Mouse (Mus musculus): ENCODE measurements around the gene Olfr1099. TPM values are rescaled to one million over a fixed set of nuclear protein-coding genes. Genes with fewer than 3 reads are reported as not detected.

The Olfr1099 gene
- not detected in 2 replicates for polyA plus RNA-seq (2015; fragmentation: Nextera tagmentation; extraction: Ambion mirVana)

DNA sequence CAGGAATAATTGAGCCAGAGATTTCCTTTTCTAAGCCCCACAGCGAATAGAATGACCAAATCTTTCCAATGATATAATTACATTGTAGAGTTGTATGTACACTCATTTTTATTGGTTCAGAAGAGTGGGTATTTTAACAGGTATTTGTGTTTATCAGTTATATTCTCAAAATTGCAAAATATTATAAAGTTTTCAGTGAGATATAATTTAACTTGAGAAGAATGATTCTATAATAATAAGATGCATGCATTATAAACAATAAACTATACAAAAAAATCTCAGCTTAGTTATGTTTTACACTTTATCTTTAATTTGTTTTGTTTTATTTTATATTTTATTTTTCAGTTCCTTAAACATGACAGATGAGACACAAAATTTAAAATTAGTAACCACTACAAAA is at the start of gene Olfr1099:
Gene Olfr1099 (minus strand): TSS at position 101 of the 400 bp plus-strand sequence.
- no peak for ATAC-seq (replicated peaks)
- Histone ChIP-seq H3K36me3 (replicated peaks) (no peaks in the 10 kb centered on the region), H3K4me1 (no peaks in the 10 kb centered on the region), H3K4me2 (no peak within 1 kb of the TSS), H3K9me3 (no peaks in the 10 kb centered on the region), H3K27ac (no peak within 1 kb of the TSS), H3K9ac (no peak within 1 kb of the TSS), H3K27me3 (replicated peaks) (no peaks in the 10 kb centered on the region), H3K4me3 (no peak within 1 kb of the TSS)
- WGBS = 77% methylated on average over 1 of the region's 1 CpGs

DNA sequence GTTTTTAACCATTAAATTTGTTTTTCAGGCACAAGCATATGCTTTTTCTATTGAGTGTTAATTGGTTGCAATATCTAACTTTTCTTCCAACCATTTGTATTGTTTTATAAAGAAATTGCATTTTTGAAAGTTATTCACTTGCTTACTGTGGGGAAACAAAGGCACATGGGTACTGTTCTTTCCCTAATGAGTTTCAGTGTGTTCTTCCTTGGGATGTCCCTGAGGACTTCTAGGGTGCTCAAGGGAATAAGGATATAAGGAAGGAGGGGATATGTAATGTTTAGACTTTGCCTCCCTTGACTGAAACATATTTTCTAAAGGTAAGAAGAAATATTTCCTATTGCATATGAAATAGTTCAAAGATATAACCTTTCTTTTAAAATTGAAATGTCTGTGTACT is 37.6 kb upstream of the Olfr1099 start, which contains the start of gene Olfr1102:
Gene Olfr1102 (plus strand): TSS at position 301 of the 400 bp plus-strand sequence.
- Histone ChIP-seq H3K4me3 (no peak within 1 kb of the TSS), H3K36me3 (replicated peaks) (no peaks in the 10 kb centered on the region), H3K4me1 (no peaks in the 10 kb centered on the region), H3K27ac (no peak within 1 kb of the TSS), H3K27me3 (replicated peaks) (no peaks in the 10 kb centered on the region), H3K4me2 (no peak within 1 kb of the TSS), H3K9ac (no peak within 1 kb of the TSS), H3K9me3 (no peaks in the 10 kb centered on the region)
- no peak for ATAC-seq (replicated peaks)

DNA sequence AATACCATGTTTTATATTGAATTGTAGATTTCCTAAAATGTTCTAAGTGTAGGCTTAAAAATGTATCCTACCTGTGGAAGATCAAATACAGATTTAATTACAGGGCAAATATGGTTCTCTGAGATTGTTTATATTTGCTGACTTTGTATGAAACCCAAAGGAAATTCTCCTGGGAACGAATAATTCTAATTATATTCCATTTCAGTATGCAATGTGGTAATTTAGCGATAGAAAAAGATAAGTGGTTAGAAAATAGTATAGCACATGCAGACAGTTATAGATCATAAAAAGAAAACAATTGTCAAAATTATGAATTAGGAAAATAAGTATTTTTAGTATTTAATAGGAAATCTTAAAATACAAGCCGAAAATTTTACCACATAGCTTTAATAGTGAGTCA is 30.6 kb upstream of the Olfr1099 start, which contains the start of gene Olfr1101:
Gene Olfr1101 (minus strand): TSS at position 101 of the 400 bp plus-strand sequence.
- Histone ChIP-seq H3K36me3 (replicated peaks) (no peaks in the 10 kb centered on the region), H3K4me2 (no peak within 1 kb of the TSS)

DNA sequence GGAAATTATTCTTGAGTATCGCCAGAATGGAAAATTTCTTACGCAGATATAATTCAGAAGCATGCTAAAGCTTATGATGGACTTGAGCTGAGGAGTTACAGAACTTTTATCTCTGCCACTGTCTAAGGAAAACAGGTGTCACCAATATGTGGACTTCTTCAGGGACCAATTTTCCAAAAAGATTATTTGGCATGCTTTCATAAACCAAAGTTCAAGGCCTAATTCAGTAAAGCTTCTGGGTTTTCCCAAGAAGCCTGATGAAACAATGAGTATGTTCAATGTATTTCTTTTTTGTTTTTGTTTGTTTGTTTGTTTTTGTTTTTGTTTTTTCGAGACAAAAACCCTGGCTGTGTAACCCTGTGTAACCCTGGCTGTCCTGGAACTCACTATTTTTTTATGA is 19.4 kb upstream of the Olfr1099 start, which contains the start of gene Olfr1100:
Gene Olfr1100 (minus strand): TSS at position 101 of the 400 bp plus-strand sequence.
- Histone ChIP-seq H3K9ac (no peak within 1 kb of the TSS), H3K27ac (no peak within 1 kb of the TSS), H3K4me2 (no peak within 1 kb of the TSS), H3K9me3 (no peaks in the 10 kb centered on the region), H3K27me3 (replicated peaks) (no peaks in the 10 kb centered on the region), H3K36me3 (replicated peaks) (no peaks in the 10 kb centered on the region), H3K4me1 (no peaks in the 10 kb centered on the region), H3K4me3 (no peak within 1 kb of the TSS)
- 82% methylated on average over 3 of the region's 3 CpGs for WGBS
- no peak for ATAC-seq (replicated peaks)

More for the DNA sequence above, 30.6 kb upstream of the Olfr1099 start, which contains the start of gene Olfr1101:
- H3K4me1 ChIP-seq = no peaks in the 10 kb centered on the region
- H3K9me3 ChIP-seq = no peaks in the 10 kb centered on the region
- WGBS = 86% methylated on average over 3 of the region's 3 CpGs
- no peak within 1 kb of the TSS for H3K4me3 ChIP-seq
- H3K27ac ChIP-seq = no peak within 1 kb of the TSS
- ATAC-seq (replicated peaks) = no peak
- no peaks in the 10 kb centered on the region for H3K27me3 ChIP-seq (replicated peaks)
- no peak within 1 kb of the TSS for H3K9ac ChIP-seq

DNA sequence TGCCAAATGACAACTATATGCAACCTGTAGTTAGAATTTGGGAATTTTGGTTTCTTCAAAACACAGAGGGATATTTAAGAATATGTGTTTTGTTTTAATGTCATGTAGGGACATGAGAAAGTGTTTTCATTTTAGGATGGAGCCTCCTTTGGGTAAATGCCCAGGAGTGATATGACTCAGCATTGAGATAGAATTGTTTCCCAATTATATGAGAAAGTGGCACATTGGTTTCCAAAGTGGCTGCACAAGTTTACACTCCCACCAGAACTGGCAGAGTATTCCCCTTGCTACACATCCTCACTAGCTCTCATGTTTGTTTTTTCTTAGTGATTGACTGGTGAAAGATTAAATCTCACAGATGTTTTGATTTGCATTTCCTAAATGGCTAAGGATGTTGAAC is 33.9 kb downstream of the Olfr1099 start:
- Histone ChIP-seq H3K9ac (no peak overlapping the region), H3K27ac (no peak overlapping the region), H3K27me3 (replicated peaks) (no peaks in the 10 kb centered on the region), H3K4me1 (no peaks in the 10 kb centered on the region), H3K4me3 (no peak overlapping the region), H3K4me2 (no peak overlapping the region), H3K9me3 (no peaks in the 10 kb centered on the region), H3K36me3 (replicated peaks) (no peaks in the 10 kb centered on the region)
- no peak for ATAC-seq (replicated peaks)

DNA sequence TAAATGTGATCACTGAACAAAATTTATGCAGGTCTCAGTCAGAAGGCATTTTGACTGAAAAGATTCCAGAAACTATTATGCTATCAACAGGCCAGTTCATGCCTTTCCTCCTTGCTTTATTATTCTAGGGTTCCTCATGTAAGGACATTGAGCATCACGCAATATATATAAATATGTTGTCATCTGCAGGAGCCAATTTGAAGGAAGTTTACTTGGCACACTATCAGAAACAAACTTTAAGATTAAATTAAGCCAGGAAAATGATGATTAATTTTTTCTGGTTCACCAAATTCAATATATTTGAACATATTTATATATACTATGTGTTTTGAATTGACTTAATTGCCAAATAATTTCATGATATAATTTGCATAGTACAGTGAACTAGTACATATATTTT is 36.0 kb downstream of the Olfr1099 start, which contains the start of gene Olfr1098:
Gene Olfr1098 (minus strand): TSS at position 101 of the 400 bp plus-strand sequence.
- no peak within 1 kb of the TSS for H3K4me3 ChIP-seq
- H3K27ac ChIP-seq = no peak within 1 kb of the TSS
- H3K36me3 ChIP-seq (replicated peaks) = no peaks in the 10 kb centered on the region
- no peaks in the 10 kb centered on the region for H3K9me3 ChIP-seq
- H3K9ac ChIP-seq = no peak within 1 kb of the TSS
- no peaks in the 10 kb centered on the region for H3K4me1 ChIP-seq
- no peak for ATAC-seq (replicated peaks)
- 79% methylated on average over 1 of the region's 1 CpGs for WGBS
- H3K27me3 ChIP-seq (replicated peaks) = no peaks in the 10 kb centered on the region
- no peak within 1 kb of the TSS for H3K4me2 ChIP-seq

DNA sequence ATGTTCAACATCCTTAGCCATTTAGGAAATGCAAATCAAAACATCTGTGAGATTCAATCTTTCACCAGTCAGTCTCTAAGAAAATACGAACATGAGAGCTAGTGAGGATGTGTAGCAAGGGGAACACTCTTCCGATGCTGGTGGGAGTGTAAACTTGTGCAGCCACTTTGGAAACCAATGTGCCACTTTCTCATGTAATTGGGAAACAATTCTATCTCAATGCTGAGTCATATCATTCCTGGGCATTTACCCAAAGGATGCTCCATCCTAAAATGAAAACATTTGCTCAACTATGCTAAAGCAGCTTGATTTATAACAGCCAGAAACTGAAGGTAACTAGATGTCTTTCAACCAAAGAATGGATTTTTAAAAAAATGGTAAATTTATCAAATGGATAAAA is 54.8 kb downstream of the Olfr1099 start:
- Histone ChIP-seq H3K4me3 (no peak overlapping the region), H3K27me3 (replicated peaks) (no peaks in the 10 kb centered on the region), H3K36me3 (replicated peaks) (no peaks in the 10 kb centered on the region), H3K27ac (no peak overlapping the region), H3K4me1 (no peaks in the 10 kb centered on the region), H3K4me2 (no peak overlapping the region), H3K9me3 (no peaks in the 10 kb centered on the region), H3K9ac (no peak overlapping the region)
- no peak for ATAC-seq (replicated peaks)
- 88% methylated on average over 2 of the region's 2 CpGs for WGBS

Other genes starting within 250 kb of the Olfr1099 start
- gene Olfr1089, start 227.0 kb downstream of the Olfr1099 start, polyA plus RNA-seq (2015; fragmentation: Nextera tagmentation; extraction: Ambion mirVana) = not detected in 2 replicates
- gene Olfr1090, start 201.7 kb downstream of the Olfr1099 start, polyA plus RNA-seq (2015; fragmentation: Nextera tagmentation; extraction: Ambion mirVana) = not detected in 2 replicates
- not detected in 2 replicates for gene Olfr1093, start 178.2 kb downstream of the Olfr1099 start, polyA plus RNA-seq (2015; fragmentation: Nextera tagmentation; extraction: Ambion mirVana)
- not detected in 2 replicates for gene Olfr141, start 150.7 kb downstream of the Olfr1099 start, polyA plus RNA-seq (2015; fragmentation: Nextera tagmentation; extraction: Ambion mirVana)
- not detected in 2 replicates for gene Olfr1094, start 136.0 kb downstream of the Olfr1099 start, polyA plus RNA-seq (2015; fragmentation: Nextera tagmentation; extraction: Ambion mirVana)
- gene Olfr1095, start 109.0 kb downstream of the Olfr1099 start, polyA plus RNA-seq (2015; fragmentation: Nextera tagmentation; extraction: Ambion mirVana) = not detected in 2 replicates
- not detected in 2 replicates for gene Gm13723, start 85.9 kb downstream of the Olfr1099 start, polyA plus RNA-seq (2015; fragmentation: Nextera tagmentation; extraction: Ambion mirVana)
- not detected in 2 replicates for gene Olfr1097, start 68.5 kb downstream of the Olfr1099 start, polyA plus RNA-seq (2015; fragmentation: Nextera tagmentation; extraction: Ambion mirVana)
- not detected in 2 replicates for gene Olfr1098, start 36.1 kb downstream of the Olfr1099 start, polyA plus RNA-seq (2015; fragmentation: Nextera tagmentation; extraction: Ambion mirVana)
- not detected in 2 replicates for gene Olfr1100, start 19.3 kb upstream of the Olfr1099 start, polyA plus RNA-seq (2015; fragmentation: Nextera tagmentation; extraction: Ambion mirVana)
- not detected in 2 replicates for gene Olfr1101, start 30.5 kb upstream of the Olfr1099 start, polyA plus RNA-seq (2015; fragmentation: Nextera tagmentation; extraction: Ambion mirVana)
- gene Olfr1102, start 37.7 kb upstream of the Olfr1099 start, polyA plus RNA-seq (2015; fragmentation: Nextera tagmentation; extraction: Ambion mirVana) = not detected in 2 replicates
- not detected in 2 replicates for gene Olfr1104, start 66.4 kb upstream of the Olfr1099 start, polyA plus RNA-seq (2015; fragmentation: Nextera tagmentation; extraction: Ambion mirVana)
- not detected in 2 replicates for gene Olfr1105, start 75.8 kb upstream of the Olfr1099 start, polyA plus RNA-seq (2015; fragmentation: Nextera tagmentation; extraction: Ambion mirVana)
- not detected in 2 replicates for gene Olfr1106, start 91.6 kb upstream of the Olfr1099 start, polyA plus RNA-seq (2015; fragmentation: Nextera tagmentation; extraction: Ambion mirVana)
- gene Olfr1107, start 115.1 kb upstream of the Olfr1099 start, polyA plus RNA-seq (2015; fragmentation: Nextera tagmentation; extraction: Ambion mirVana) = not detected in 2 replicates
- gene Olfr1109, start 135.3 kb upstream of the Olfr1099 start, polyA plus RNA-seq (2015; fragmentation: Nextera tagmentation; extraction: Ambion mirVana) = not detected in 2 replicates
- gene Olfr259, start 153.9 kb upstream of the Olfr1099 start, polyA plus RNA-seq (2015; fragmentation: Nextera tagmentation; extraction: Ambion mirVana) = not detected in 2 replicates
- not detected in 2 replicates for gene Olfr1110, start 179.6 kb upstream of the Olfr1099 start, polyA plus RNA-seq (2015; fragmentation: Nextera tagmentation; extraction: Ambion mirVana)
- not detected in 2 replicates for gene Olfr1111, start 191.9 kb upstream of the Olfr1099 start, polyA plus RNA-seq (2015; fragmentation: Nextera tagmentation; extraction: Ambion mirVana)
- gene Olfr1112, start 227.1 kb upstream of the Olfr1099 start, polyA plus RNA-seq (2015; fragmentation: Nextera tagmentation; extraction: Ambion mirVana) = not detected in 2 replicates
- gene Olfr1113, start 248.3 kb upstream of the Olfr1099 start, polyA plus RNA-seq (2015; fragmentation: Nextera tagmentation; extraction: Ambion mirVana) = not detected in 2 replicates

All from midbrain, embryonic 15.5 days (tissue).